Mouse (Mus musculus) urinary bladder, postnatal 4 days (tissue): ENCODE data around the gene Rbpj.

Source experiments
- DNase-seq, 2 experiments: peaks; one replicate each; pipeline ENCODE4 v3.0.0; 2021 to 2022; ENCODE audit warnings: low spot score in 2 of 2

Gene Rbpj

GRCm38 (mm10) chr5:53551394-53551793, 85.4 kb downstream of the Rbpj start:
- DNase-seq: no peak

DNA sequence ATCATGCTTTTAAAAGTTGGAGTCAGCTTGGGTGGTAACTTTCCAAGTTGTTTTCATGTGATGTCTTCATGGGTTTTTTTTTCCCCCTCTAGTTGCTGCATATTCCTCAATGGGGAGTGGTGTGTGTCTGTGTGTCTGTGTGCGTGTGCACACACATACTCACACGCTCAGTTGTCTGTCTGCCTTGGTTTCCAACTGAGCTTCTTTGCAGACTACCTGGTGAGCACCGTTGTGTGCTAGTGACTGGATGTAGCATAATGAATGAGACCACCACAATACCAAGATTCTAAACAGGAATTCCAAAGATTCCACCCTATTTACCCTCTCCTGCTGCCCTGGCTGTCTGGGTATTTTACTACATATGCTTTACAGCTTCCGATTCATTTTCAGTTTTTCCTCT, 86.0 kb downstream of the Rbpj start:
- DNase-seq: no peak

DNA sequence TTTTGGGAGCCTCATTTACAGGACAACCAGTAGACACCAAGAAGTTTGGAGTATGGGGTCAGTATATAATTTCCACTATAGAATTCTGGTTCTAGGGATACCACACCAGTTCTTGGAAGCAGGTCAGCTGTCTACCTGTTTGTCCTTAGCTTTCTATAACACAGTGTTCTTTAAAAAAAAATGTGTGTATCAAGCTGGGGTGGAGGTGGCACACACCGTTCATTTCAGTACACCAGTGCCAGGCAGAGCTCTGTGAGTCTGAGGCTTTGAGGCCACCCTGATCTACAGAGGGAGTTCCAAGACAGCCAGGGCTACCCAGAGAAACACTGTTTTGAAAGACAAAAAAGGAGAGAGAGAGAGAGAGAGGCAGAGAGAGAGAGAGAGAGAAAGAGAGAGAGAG, 87.3 kb downstream of the Rbpj start:
- no peak for DNase-seq

- DNase-seq: no peak
Measured at GRCm38 (mm10) chr5:53554180-53554579, 88.2 kb downstream of the Rbpj start.

GRCm38 (mm10) chr5:53554926-53555325, 89.0 kb downstream of the Rbpj start:
- no peak for DNase-seq

DNA sequence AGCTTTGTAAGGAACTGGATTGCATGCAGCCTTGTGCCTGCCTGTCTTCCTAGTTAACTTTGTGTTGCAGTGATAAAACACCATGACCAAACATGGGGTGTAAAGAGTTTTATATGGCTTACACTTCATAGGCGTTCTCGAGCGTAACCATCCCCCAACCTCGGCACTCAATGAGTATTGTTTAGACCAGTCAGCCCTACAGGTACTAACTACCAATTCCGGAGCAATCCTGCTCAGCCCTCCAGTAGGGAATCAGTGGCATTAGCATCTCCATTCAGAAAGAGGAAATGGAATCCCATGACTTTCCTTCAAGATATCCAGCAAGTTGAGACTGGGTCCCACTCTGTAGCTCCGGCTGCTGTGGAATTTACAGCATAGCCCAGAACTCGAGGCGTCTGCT, 89.5 kb downstream of the Rbpj start:
- no peak for DNase-seq

DNA sequence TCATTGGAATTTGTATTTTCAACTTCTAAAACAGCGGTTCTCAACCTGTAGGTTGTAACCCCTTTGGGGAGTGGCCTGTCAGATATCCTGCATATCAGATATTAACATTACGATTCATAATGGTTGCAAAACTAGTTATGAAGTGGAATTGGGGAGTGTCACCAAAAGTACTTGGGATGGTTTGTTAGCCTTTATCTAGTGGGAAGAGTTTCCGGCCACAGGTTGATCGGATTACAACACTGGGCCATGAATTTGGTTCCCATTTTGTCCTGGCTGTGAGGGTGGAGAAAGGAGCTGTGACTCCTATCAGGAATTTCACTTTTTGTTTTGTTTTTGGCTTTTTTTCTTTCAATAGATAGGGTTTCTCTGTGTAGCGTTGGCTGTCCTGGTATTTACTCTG, 90.0 kb downstream of the Rbpj start:
- no peak for DNase-seq

- no peak for DNase-seq
Measured at GRCm38 (mm10) chr5:53557544-53558260, 91.8 kb downstream of the Rbpj start.

DNA sequence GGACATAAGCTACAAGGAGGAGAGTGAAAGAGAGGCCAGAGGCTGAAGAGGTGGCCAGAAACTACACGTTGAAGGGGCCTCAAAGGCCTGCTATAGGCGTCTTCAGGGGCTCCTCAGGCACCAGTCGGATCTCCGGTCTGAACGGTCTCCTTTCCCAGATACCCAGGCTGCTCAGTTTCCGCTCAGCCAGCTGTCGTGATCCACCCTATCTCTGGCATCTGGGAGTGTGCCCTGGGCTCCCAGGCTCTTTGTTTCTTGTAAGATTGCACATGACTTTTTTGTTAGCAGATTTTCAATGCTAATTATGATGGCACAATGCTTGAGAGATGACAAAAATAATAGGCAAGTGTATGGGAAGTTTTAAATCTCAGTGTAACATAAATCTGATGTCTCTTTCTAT, 95.2 kb downstream of the Rbpj start:
- DNase-seq: no peak

GRCm38 (mm10) chr5:53564309-53564708, 98.4 kb downstream of the Rbpj start:
- no peak for DNase-seq

- DNase-seq: no peak
Measured at GRCm38 (mm10) chr5:53565213-53565794, 99.4 kb downstream of the Rbpj start.

GRCm38 (mm10) chr5:53566485-53567083, 100.6 kb downstream of the Rbpj start:
- no peak for DNase-seq

- no peak for DNase-seq
Measured at GRCm38 (mm10) chr5:53572496-53572895, 106.5 kb downstream of the Rbpj start.

DNA sequence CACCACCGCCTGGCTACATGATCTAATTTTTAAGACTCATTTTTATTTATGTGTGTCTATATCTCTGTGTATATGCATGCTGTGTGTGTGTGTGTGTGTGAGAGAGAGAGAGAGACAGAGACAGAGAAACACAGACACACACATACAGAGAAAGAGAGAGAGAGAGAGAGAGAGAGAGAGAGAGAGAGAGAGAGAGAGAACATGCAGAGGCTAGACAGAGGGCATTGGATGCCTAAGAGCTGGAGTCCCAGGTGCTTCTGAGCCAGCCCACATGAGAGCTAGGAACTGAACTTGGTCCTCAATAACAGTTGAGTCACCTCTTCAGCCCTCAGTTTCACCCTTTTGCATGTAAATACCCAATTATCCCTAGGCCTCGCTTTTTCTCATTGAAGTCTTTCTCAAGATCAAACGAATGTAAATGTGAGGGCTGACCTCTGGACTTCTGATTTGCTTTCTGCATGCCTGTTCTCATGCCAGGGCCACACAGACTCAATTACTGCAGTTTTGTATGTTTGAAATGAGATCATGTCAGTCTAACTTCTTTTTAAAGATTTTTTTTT, 109.0 kb downstream of the Rbpj start:
- DNase-seq: no peak

GRCm38 (mm10) chr5:53577272-53577889, 111.4 kb downstream of the Rbpj start:
- no peak for DNase-seq

- DNase-seq: no peak
Measured at GRCm38 (mm10) chr5:53584069-53584767, 118.3 kb downstream of the Rbpj start.

DNA sequence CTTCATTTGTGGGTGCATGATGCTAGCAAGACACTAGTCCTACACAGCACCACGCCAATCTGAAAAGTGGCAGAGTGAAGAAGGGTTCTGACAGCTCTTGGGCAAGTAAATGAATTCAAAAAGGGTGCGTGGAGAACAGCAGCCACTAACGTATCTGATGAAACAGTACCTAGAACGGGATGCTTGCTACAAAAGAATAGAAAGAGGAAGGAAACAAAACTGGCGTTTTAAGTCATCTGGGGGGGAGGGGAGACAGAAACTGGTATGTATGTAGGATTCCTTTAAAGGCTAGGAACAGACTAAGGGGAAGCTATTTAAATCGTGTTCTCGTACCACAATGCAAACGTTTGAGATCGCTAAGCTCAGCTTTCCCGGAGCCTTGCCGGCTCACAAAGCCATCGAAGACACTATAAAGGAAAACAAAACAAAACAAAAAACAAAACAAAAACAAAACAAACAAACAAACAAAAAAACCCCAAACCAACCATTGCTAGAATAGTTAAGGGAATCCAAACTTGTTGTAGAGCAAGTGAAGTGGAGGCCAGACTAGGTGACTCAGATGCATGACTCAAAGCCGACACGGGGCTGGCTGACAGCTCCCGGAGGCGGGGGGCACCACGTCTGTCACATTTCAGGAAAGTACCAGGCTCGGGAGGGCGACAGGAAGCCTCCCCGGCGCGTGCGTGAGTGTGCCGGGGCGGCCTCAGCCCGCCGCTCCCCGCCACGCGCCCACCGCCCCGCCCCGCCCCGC, 122.6 kb downstream of the Rbpj start:
- DNase-seq: no peak

DNA sequence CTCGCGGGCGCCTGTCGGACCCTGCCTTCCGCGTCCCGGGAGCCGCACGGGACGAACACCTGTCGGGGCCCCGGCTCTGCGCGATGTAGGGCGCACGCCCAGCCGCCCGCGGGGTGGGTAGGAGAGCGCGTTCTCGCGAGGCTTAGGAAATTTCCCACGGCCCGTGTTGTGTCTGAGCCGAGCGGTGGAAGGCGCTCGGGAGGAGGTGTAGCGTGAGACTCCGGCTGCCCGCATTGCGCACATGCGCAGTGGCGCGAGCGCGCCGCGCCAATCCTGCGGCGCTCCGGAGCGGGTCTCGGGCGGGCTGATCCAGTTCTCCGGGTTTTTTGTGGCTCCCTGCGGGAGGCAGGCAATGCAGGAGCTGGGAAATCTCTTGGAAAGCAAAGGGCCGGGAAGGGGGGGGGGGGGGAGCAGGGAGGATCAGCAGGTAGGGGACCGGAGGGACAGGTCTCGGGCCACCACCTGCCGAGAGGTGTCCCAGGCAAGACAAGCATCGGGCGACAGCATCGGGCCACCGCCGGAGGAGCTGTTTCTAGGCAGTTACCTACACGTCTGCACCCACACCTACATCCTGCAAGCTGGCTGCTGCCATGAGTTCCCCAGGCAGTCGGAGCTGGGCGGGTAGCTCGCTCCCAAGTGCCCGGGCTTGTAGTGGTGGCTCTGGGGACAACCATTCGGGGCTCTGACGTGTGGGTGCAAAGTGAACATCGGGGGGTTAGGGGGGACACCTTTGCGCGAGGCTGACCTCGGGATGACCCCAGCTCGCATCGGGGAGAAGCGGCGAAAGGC, 123.4 kb downstream of the Rbpj start:
- peak; percentile 96 to 97 for DNase-seq

- peak; percentile 97 to 98 for DNase-seq
Measured at GRCm38 (mm10) chr5:53590179-53590765, 124.3 kb downstream of the Rbpj start.
